Mouse (Mus musculus): Measurements from ENCODE around the gene Isoc2a.

DNA sequence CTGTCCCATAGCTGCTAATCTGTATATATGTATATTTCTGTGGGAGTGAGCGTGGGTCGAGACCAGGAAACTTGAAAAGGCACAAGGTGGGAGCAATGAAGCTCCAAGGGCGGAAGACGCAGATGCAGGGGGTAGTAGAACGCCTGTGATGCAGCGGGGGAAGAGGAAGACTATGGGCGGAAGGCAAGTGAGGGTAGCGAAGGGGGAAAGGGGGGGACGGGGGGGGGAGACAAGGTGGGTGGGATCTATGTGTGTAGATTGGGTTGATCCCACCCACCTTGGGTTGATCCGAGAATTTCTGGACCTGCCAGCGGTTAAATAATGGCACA, 23.5 kb downstream of the Isoc2a start:
- TF ChIP-seq CTCF (IDR thresholded peaks at IDR 0.05; ENCODE audit: extremely low read depth, insufficient read depth, insufficient read length, insufficient replicate concordance) = no peak
- TF ChIP-seq POLR2A (IDR thresholded peaks at IDR 0.05; ENCODE audit: low read depth, low read length) = no peak

All from spleen, adult 2 months (tissue).